Mouse (Mus musculus): Measurements from ENCODE around the gene Slc35b4. TPM values are rescaled to one million over a fixed set of nuclear protein-coding genes. Genes with fewer than 3 reads are reported as not detected.
A peak's percentile ranks its signal among the peaks of the same experiment; 100 is the strongest.

Gene Slc35b4
- polyA plus RNA-seq, 1 experiment from 2014 or later = 39.3 TPM

DNA sequence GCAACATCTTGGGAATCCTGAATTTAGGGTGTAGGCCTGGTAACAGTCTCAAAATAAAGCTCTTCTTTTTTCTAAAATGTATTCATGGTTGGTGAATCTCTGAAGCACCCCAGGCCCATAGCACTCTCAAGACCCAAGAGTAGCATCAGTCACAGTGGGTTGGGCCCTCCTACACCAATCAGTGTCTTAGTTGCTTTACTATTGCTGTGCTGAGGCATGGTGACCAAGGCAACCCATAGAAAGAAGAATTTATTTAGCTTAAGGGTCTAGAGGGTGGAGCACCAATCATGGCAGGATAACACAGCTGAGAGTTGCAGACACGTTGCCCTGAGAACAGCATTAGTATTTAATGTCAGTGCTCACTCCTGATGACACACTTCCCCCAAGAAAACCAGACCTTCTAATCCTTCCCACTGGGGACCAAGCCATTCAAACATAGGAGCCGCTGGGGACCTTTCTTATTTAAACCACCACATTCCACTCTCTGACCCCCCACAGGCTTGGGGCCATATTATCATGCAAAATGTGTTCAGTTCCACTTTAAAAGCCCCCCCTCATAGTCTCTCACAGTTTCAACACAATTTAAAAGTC lies 10.5 kb upstream of the Slc35b4 start:
- peak; percentile 50; the same call in 1 of the 2 replicates for ATAC-seq
- no peaks in the 10 kb centered on the region for H3K36me3 ChIP-seq
- H3K4me1 ChIP-seq (replicated peaks) = 0 out of 2 replicates have a peak, but pooled peaks cover 3% of the 10 kb centered on the region
- no peaks in the 10 kb centered on the region for H3K27me3 ChIP-seq
- no peaks in the 10 kb centered on the region for H3K9me3 ChIP-seq
- no peak overlapping the region for H3K4me2 ChIP-seq (replicated peaks)
- 9% methylated on average over 2 of the region's 2 CpGs for WGBS
- no peak overlapping the region for H3K9ac ChIP-seq (replicated peaks)
- no peak overlapping the region for H3K27ac ChIP-seq
- H3K4me3 ChIP-seq (replicated peaks) = no peak overlapping the region

DNA sequence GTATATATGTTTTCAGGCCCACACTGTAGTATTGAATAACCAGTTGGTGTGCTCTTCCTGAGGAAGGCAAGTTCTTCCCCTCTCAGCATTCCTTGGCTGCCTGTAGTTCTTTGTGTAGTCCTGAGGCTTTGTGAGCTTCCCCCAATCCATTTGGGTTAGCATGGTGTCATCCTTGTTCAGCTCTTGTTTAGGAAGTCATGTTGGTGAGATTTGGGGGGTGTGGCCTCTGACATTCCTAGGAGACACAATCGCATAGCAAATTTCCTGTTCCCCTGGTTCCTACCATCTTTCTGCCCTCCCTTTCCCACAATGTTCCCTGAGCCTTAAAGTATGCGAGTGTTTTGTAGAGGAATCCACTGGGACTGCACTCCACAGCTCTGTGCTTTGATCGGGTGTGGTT lies 6.4 kb upstream of the Slc35b4 start:
- Histone ChIP-seq H3K36me3 (no peaks in the 10 kb centered on the region), H3K4me3 (replicated peaks) (no peak overlapping the region), H3K27ac (no peak overlapping the region), H3K27me3 (no peaks in the 10 kb centered on the region), H3K9ac (replicated peaks) (no peak overlapping the region), H3K4me1 (replicated peaks) (0 out of 2 replicates have a peak, but pooled peaks cover 3% of the 10 kb centered on the region), H3K4me2 (replicated peaks) (no peak overlapping the region), H3K9me3 (no peaks in the 10 kb centered on the region)
- no peak for ATAC-seq
- 87% methylated on average over 3 of the region's 3 CpGs for WGBS

DNA sequence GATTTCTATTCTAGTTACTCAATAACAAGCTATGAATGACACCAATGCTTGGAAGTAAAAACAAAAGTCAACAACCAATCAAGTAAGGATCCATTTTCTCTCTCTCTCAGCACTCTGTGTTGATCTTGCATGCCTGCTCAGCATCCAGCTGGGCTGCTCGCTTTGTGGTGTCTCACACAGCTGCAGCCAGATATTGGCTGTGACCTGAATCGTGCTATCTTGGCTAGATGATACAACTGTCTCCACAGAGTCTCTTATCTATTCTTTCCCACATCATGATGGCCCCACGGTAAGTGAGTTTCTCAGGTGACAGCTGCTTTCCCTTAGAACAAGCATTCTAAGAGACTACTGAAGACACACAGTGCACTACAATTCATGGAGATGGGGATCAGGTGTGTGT lies 5.0 kb upstream of the Slc35b4 start:
- Histone ChIP-seq H3K36me3 (no peaks in the 10 kb centered on the region), H3K9ac (replicated peaks) (no peak overlapping the region), H3K4me1 (replicated peaks) (no peaks in the 10 kb centered on the region), H3K4me3 (replicated peaks) (no peak overlapping the region), H3K27ac (no peak overlapping the region), H3K4me2 (replicated peaks) (no peak overlapping the region), H3K27me3 (no peaks in the 10 kb centered on the region), H3K9me3 (no peaks in the 10 kb centered on the region)
- no peak for ATAC-seq
- 78% methylated on average over 3 of the region's 3 CpGs for WGBS

DNA sequence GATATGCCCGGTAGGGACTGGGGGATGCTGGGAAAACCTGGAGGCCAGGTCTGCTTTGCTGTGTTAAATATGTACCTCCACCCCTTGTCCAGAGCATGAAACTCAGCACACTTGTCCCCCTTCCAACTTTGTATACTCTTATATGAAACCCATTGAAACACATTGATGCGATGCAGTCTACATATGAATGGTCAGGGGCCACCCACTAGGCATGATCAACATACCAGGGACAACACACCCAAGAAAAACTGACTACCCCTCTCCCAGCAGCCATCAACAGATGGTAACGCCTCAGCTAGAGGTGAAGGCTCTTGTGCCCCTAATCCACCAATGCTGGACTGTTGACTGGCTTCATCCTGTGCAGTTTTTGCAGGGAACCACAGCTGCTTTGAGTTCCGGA lies 3.0 kb upstream of the Slc35b4 start:
- Histone ChIP-seq H3K9me3 (no peaks in the 10 kb centered on the region), H3K4me2 (replicated peaks) (no peak overlapping the region), H3K4me3 (replicated peaks) (no peak overlapping the region), H3K27ac (no peak overlapping the region), H3K27me3 (no peaks in the 10 kb centered on the region), H3K4me1 (replicated peaks) (peaks cover 10% of the 10 kb centered on the region), H3K9ac (replicated peaks) (no peak overlapping the region), H3K36me3 (no peaks in the 10 kb centered on the region)
- 92% methylated on average over 4 of the region's 4 CpGs for WGBS
- ATAC-seq = no peak

DNA sequence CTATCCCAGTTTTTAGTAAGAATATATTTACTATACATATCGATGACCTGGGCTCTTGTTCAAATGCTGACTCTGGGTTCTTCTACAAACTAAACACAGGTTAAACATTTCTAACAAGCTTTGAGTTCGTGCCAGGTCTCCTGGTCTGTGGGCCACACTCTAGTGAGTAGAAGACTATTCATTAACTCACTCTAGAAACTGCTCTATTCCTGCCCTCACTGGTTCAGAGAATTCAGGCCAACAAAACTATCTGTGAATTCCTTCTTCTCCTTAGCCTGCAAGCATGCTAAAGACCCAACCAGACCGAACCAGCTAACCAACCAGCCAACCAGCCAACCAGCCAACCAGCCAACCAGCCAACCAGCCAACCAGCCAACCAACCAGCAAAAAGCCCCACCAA lies 2.1 kb upstream of the Slc35b4 start:
- Histone ChIP-seq H3K4me1 (replicated peaks) (peaks cover 10% of the 10 kb centered on the region), H3K4me2 (replicated peaks) (no peak overlapping the region), H3K9me3 (no peaks in the 10 kb centered on the region), H3K9ac (replicated peaks) (no peak overlapping the region), H3K27me3 (no peaks in the 10 kb centered on the region), H3K27ac (no peak overlapping the region), H3K4me3 (replicated peaks) (no peak overlapping the region), H3K36me3 (no peaks in the 10 kb centered on the region)
- 85% methylated on average over 3 of the region's 3 CpGs for WGBS
- ATAC-seq = no peak

DNA sequence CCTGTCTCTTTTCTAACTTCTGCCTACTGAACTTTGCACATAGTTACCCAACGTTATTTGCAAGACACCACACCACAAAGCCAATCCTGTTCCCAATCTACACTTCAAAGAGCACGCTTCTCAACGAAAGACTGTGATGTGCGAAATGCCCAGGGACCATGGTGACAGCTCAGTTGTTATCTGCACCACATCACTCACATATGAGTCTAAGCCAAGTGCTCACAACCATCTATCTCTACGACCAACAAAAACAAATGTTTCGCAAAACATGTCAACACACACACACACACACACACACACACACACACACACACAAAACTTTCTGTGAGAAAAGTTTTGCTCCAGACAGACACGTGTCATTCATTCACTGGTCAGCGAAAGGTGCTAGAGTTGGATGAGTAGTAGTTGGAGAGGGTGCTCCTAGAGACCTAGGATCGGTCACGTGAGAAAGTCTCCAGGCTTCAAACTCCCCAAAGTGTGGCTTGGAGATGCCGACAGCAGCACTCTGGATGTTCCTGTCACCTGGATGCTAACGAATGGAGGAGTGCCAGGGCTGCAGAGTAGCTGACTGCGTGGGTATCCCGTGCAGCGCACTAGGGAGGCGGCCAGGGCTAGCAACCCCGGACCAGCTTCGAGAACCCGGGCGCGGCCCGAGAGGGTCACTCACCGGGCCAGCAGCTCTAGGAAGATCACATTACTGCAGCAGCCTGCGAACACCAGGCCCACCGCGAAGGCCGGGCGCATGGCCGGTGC lies 624 bp downstream of the Slc35b4 start:
- Histone ChIP-seq H3K36me3 (no peaks in the 10 kb centered on the region), H3K27me3 (no peaks in the 10 kb centered on the region), H3K9ac (replicated peaks) (peak overlapping the region; percentile 81), H3K4me3 (replicated peaks) (peak overlapping the region; percentile 68), H3K27ac (peak overlapping the region; percentile 74), H3K4me1 (replicated peaks) (peaks cover 10% of the 10 kb centered on the region), H3K9me3 (no peaks in the 10 kb centered on the region), H3K4me2 (replicated peaks) (peak overlapping the region; percentile 72)
- peak; percentile 89 for ATAC-seq
- 3% methylated on average over 29 of the region's 29 CpGs for WGBS

DNA sequence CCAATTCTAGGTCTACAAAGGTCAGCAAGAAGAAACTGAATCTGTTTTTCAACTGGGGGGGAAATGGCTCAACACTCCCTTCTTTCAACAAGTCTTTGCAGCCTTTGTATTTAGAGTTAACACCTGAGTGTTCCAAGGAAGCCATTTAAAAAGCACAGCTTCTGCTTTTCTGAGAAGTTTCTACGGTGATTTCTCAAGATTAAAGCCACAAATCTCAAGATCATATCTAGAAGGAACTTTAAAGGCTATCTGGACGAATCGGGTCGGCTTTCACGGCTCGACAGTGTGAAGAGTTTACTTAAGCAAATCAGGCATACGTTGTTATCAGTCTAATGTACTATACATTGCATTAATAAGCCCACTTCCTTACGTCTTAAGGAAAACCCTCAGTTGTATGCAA lies 2.2 kb downstream of the Slc35b4 start:
- whole genome bisulfite sequencing = 90% methylated on average over 8 of the region's 8 CpGs
- no peaks in the 10 kb centered on the region for H3K9me3 ChIP-seq
- H3K27ac ChIP-seq = no peak overlapping the region
- no peak overlapping the region for H3K4me3 ChIP-seq (replicated peaks)
- H3K9ac ChIP-seq (replicated peaks) = no peak overlapping the region
- ATAC-seq = no peak
- peaks cover 10% of the 10 kb centered on the region for H3K4me1 ChIP-seq (replicated peaks)
- H3K4me2 ChIP-seq (replicated peaks) = no peak overlapping the region
- peaks cover 6% of the 10 kb centered on the region for H3K36me3 ChIP-seq
- H3K27me3 ChIP-seq = no peaks in the 10 kb centered on the region

DNA sequence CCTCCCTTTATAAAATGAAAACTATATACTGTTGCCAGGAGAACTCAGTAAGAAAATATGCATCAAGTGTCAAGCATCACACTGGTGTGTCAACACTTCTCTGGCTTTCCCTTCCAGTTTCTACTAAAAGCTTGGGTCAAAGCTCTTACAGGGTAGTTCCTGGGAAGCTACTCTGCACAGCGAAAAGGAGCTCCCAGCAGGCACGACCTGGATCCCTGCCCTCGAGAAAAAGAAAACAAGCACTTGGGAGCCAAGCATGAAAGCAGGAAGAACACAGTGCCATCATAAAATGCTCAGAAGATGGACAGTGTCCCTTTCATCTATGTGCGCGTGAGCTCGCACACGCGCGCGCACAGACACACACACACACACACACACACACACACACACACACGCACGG lies 3.7 kb downstream of the Slc35b4 start:
- no peak for ATAC-seq
- H3K4me2 ChIP-seq (replicated peaks) = no peak overlapping the region
- no peak overlapping the region for H3K4me3 ChIP-seq (replicated peaks)
- WGBS = 85% methylated on average over 12 of the region's 12 CpGs
- no peaks in the 10 kb centered on the region for H3K27me3 ChIP-seq
- peaks cover 10% of the 10 kb centered on the region for H3K4me1 ChIP-seq (replicated peaks)
- peaks cover 18% of the 10 kb centered on the region for H3K36me3 ChIP-seq
- H3K9me3 ChIP-seq = no peaks in the 10 kb centered on the region
- no peak overlapping the region for H3K9ac ChIP-seq (replicated peaks)
- H3K27ac ChIP-seq = no peak overlapping the region

DNA sequence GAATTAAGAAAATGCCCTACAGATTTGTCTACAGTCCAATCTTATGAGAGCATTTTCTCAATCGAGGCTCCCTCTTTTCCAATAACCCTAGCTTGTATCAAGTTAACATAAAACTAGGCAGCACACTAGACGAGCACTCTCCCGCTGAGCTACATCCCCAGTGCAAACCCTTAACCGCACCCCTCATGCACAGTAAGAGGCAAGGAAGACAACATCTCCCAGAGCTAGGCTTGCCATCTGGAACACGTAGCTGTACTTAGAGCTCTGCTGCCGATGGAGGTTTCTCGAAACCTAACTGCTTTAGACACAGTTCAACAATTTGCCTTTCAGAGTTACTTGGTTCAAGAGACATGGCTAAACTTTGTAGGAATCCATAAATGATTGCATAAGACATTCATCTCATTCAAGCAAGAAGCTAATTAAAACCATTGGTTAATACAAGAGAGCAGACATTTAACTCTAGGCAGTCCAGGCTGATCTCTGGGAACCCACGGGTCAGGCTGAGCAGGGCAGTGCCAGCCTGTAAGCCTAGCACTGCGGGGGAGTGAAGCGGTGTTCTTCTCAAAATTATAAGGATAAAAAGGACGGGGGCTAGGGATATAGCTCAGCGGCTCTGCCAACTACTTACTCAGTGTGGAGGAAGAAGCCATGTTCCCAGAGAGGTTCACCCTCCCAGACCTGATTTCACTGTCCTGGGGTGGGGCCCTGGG lies 5.0 kb downstream of the Slc35b4 start:
- no peak overlapping the region for H3K27ac ChIP-seq
- H3K4me1 ChIP-seq (replicated peaks) = peaks cover 10% of the 10 kb centered on the region
- no peak for ATAC-seq
- 92% methylated on average over 12 of the region's 12 CpGs for WGBS
- H3K9ac ChIP-seq (replicated peaks) = no peak overlapping the region
- H3K4me3 ChIP-seq (replicated peaks) = no peak overlapping the region
- no peak overlapping the region for H3K4me2 ChIP-seq (replicated peaks)
- no peaks in the 10 kb centered on the region for H3K27me3 ChIP-seq
- H3K36me3 ChIP-seq = peaks cover 26% of the 10 kb centered on the region
- H3K9me3 ChIP-seq = no peaks in the 10 kb centered on the region

DNA sequence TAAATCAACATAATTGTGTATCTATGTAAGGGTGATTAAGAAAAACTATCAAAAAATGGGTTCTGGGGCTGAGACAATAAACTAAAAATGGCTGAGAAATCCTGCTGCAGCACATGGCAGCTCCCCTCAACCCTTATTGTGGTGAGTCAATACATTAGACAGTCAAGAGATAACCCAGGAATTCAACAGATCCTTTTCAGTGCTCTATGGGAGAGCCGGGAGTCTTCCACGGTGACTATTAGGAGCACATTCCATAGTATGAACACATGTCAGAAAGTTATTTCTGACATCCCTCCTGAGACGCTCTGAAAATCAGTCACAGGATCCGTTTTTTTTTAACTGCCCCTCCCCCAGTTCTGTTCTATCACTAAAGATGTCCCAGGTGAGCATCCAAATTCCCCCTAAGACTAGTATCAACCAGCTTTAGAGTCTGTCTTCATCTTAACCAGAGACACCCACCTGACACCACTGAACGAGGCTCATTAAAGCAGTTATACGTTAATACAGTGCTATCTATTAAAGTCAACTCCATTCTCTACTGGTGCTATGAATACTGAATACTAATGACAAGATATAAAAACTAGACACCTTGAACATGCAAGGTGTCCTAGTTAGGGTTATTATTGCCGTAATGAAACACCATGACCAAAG lies 5.9 kb downstream of the Slc35b4 start:
- Histone ChIP-seq H3K9me3 (no peaks in the 10 kb centered on the region), H3K4me3 (replicated peaks) (no peak overlapping the region), H3K4me2 (replicated peaks) (no peak overlapping the region), H3K27ac (no peak overlapping the region), H3K36me3 (peaks cover 36% of the 10 kb centered on the region), H3K9ac (replicated peaks) (no peak overlapping the region), H3K27me3 (no peaks in the 10 kb centered on the region), H3K4me1 (replicated peaks) (peaks cover 6% of the 10 kb centered on the region)
- no peak for ATAC-seq
- WGBS = 89% methylated on average over 7 of the region's 7 CpGs

DNA sequence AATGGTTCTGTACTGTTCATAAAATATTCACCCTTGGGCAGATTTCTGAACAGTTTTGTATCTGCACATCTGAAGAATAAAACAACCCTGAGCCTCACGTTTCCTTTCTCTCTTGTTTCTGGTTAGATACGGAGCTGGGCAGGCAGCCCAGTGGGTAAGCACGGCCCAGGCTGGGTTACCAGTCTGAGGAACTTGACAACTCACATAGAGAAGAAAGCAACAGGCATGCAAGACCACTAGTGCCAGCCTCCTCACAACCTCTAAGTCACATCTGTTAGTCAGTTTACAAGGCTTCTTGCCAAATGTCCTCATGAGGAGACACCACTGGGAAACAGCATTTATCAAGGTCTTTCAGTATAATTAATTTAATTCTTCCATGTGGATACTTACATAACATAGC lies 8.1 kb downstream of the Slc35b4 start:
- Histone ChIP-seq H3K9ac (replicated peaks) (no peak overlapping the region), H3K4me1 (replicated peaks) (no peaks in the 10 kb centered on the region; the same call in 1 of the 2 replicates), H3K9me3 (no peaks in the 10 kb centered on the region), H3K4me3 (replicated peaks) (no peak overlapping the region), H3K27ac (no peak overlapping the region), H3K27me3 (no peaks in the 10 kb centered on the region), H3K4me2 (replicated peaks) (no peak overlapping the region), H3K36me3 (peaks cover 47% of the 10 kb centered on the region)
- WGBS = 79% methylated on average over 3 of the region's 3 CpGs
- no peak for ATAC-seq

DNA sequence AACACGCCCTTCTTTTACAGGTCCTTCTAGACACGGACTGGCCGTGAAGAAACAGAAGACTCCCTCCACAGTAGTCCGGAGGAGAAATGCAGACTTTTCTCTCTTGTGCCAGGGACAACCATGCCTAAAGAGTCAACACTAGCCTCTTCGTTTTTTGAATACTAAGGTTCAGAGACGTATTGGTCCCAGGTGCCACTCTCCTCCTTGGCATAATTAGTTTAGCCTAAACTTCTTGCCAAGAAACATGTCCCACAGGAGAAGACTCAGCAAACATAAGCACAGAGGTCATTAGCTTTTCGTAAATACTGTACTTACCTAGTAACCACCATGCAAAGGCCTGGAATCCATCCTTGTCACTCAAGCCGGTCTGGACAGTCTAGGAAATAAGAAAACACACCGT lies 13.9 kb downstream of the Slc35b4 start:
- Histone ChIP-seq H3K4me1 (replicated peaks) (no peaks in the 10 kb centered on the region), H3K9me3 (no peaks in the 10 kb centered on the region), H3K36me3 (peaks cover 77% of the 10 kb centered on the region), H3K27me3 (no peaks in the 10 kb centered on the region), H3K9ac (replicated peaks) (no peak overlapping the region), H3K4me3 (replicated peaks) (no peak overlapping the region), H3K27ac (no peak overlapping the region), H3K4me2 (replicated peaks) (no peak overlapping the region)
- WGBS = 93% methylated on average over 9 of the region's 9 CpGs
- ATAC-seq = no peak

Measured in midbrain, embryonic 13.5 days (tissue).